Comparison of ENCODE assay signal across 8 mouse cellular contexts in genomic region chr1:74713099-74713858, GRCm38 (mm10). TPM values are rescaled to one million over a fixed set of nuclear protein-coding genes. Genes with fewer than 3 reads are reported as not detected.
DNase-seq lines count a peak whose midpoint lies in the region; ATAC-seq lines count a peak whose summit lies in the region.

Cyp27a1 (plus strand) TSS chr1:74713574.

- H3K36me3 ChIP-seq in intestine, embryonic 15.5 days, result no peaks in the 10 kb centered on the region
- no peaks in the 10 kb centered on the region for H3K36me3 ChIP-seq in limb, embryonic 13.5 days
- H3K36me3 ChIP-seq in midbrain, embryonic 11.5 days (ENCODE audit: control insufficient read depth, insufficient read depth, low read length), result no peaks in the 10 kb centered on the region

- peak; percentile 47; the same call in 1 of the 2 replicates for ATAC-seq in frontal cortex, adult (ENCODE audit: low TSS enrichment)
- ATAC-seq in granulocyte monocyte progenitor cell, adult 5-6 weeks (replicated peaks; ENCODE audit: poor library complexity, severe bottlenecking), result peak; percentile 46
- ATAC-seq in intestine, embryonic 15.5 days, result peak; percentile 83
- peak; percentile 82 for ATAC-seq in limb, embryonic 13.5 days (ENCODE audit: low FRiP score, low read depth)
- ATAC-seq in midbrain, embryonic 11.5 days (ENCODE audit: low FRiP score), result peak; percentile 75

- peak within 1 kb of the TSS; percentile 51 for H3K4me3 ChIP-seq in intestine, embryonic 15.5 days (replicated peaks)
- peak within 1 kb of the TSS; percentile 50 for H3K4me3 ChIP-seq in limb, embryonic 13.5 days
- H3K4me3 ChIP-seq in midbrain, embryonic 11.5 days (ENCODE audit: low read depth, low read length), result peak within 1 kb of the TSS; percentile 43

- no peaks in the 10 kb centered on the region for H3K27me3 ChIP-seq in intestine, embryonic 15.5 days (replicated peaks)
- H3K27me3 ChIP-seq in limb, embryonic 13.5 days, result no peaks in the 10 kb centered on the region
- no peaks in the 10 kb centered on the region for H3K27me3 ChIP-seq in midbrain, embryonic 11.5 days (ENCODE audit: control insufficient read depth, insufficient read depth, low read length)

- H3K27ac ChIP-seq in intestine, embryonic 15.5 days, result no peak within 1 kb of the TSS; the same call in 1 of the 2 replicates
- H3K27ac ChIP-seq in limb, embryonic 13.5 days, result no peak within 1 kb of the TSS
- H3K27ac ChIP-seq in midbrain, embryonic 11.5 days (ENCODE audit: low read depth, low read length), result no peak within 1 kb of the TSS

- H3K9ac ChIP-seq in intestine, embryonic 15.5 days, result peak within 1 kb of the TSS; percentile 67
- H3K9ac ChIP-seq in limb, embryonic 13.5 days, result peak within 1 kb of the TSS; percentile 66
- peak within 1 kb of the TSS; percentile 65 for H3K9ac ChIP-seq in midbrain, embryonic 11.5 days (ENCODE audit: low read length)

- H3K9me3 ChIP-seq in intestine, embryonic 15.5 days, result no peaks in the 10 kb centered on the region
- no peaks in the 10 kb centered on the region for H3K9me3 ChIP-seq in limb, embryonic 13.5 days
- H3K9me3 ChIP-seq in midbrain, embryonic 11.5 days (ENCODE audit: control insufficient read depth, low read length), result no peaks in the 10 kb centered on the region

- peak within 1 kb of the TSS; percentile 96 for H3K4me2 ChIP-seq in intestine, embryonic 15.5 days (replicated peaks)
- peak within 1 kb of the TSS; percentile 72 for H3K4me2 ChIP-seq in limb, embryonic 13.5 days (replicated peaks)
- H3K4me2 ChIP-seq in midbrain, embryonic 11.5 days, result peak within 1 kb of the TSS; percentile 92

- WGBS in intestine, embryonic 15.5 days, result 4% methylated on average over 35 of the region's 35 CpGs
- WGBS in limb, embryonic 13.5 days, result under 1% methylated on average over 35 of the region's 35 CpGs
- WGBS in midbrain, embryonic 11.5 days, result 4% methylated on average over 35 of the region's 35 CpGs

- no peak for DNase-seq in frontal cortex, postnatal 10 days (ENCODE audit: low spot score in 2 of 2)
- peak; percentile 41 for DNase-seq in embryo, embryonic 11.5 days (ENCODE audit: low read depth, low spot score)
- DNase-seq in midbrain, embryonic 11.5 days (ENCODE audit: low spot score, missing footprints), result peak; percentile 97
- DNase-seq in spleen, postnatal 4 days (ENCODE audit: low spot score in 2 of 2), result peak; percentile 22 to 64

- H3K4me1 ChIP-seq in intestine, embryonic 15.5 days (replicated peaks), result 0 out of 2 replicates have a peak, but pooled peaks cover 3% of the 10 kb centered on the region
- H3K4me1 ChIP-seq in limb, embryonic 13.5 days, result peaks cover 24% of the 10 kb centered on the region
- H3K4me1 ChIP-seq in midbrain, embryonic 11.5 days (ENCODE audit: control insufficient read depth, insufficient read depth, low read length), result no peaks in the 10 kb centered on the region

RNA-seq across cellular contexts. Expression of gene Cyp27a1, which starts in this region (rescaled TPM):
- total RNA-seq in granulocyte monocyte progenitor cell, adult 5-6 weeks (2014; fragmentation: Nextera tagmentation), result 10.1 and 13.1 TPM in 2 replicates
- total RNA-seq in granulocyte monocyte progenitor cell, adult 5-6 weeks (2017), result 5.8 and 6.9 TPM in 2 replicates
- polyA plus RNA-seq in intestine, embryonic 15.5 days (2015; fragmentation: Nextera tagmentation; extraction: Ambion mirVana), result 6.0 and 6.3 TPM in 2 replicates
- 12.7 and 14.1 TPM in 2 replicates for polyA plus RNA-seq in limb, embryonic 13.5 days (2015; fragmentation: Nextera tagmentation; extraction: Ambion mirVana)
- 6.7 and 7.1 TPM in 2 replicates for polyA plus RNA-seq in midbrain, embryonic 11.5 days (2014; fragmentation: Nextera tagmentation; extraction: Ambion mirVana)

Comparison
In these comparisons a context has a peak if more than half of its experiments do, and no peak if none do; other contexts are left out.
1. DNase-seq: peak in embryo, embryonic 11.5 days (single experiment), midbrain, embryonic 11.5 days (single experiment) and spleen, postnatal 4 days (2 of 2); none in frontal cortex, postnatal 10 days (0 of 2).
2. Peak in every context shown above with its lines, with median percentiles within 50 percentile points of each other: ATAC-seq, H3K4me2 ChIP-seq, H3K4me3 ChIP-seq and H3K9ac ChIP-seq.